ENCODE assay signal across 20 mouse cellular contexts in genomic region chr8:92132949-92133348, GRCm38 (mm10).
DNase-seq lines count a peak whose midpoint lies in the region; ATAC-seq lines count a peak whose summit lies in the region.
"Had no signal": no experiment of that assay in that cellular context is flagged by ENCODE, and none has a peak within 500 bp of the region (broad histone marks: within the 10 kb centered on the region; RNA-seq: fewer than 3 reads in every experiment).

No protein-coding gene starts in this region.

- no peaks in the 10 kb centered on the region for H3K9me3 ChIP-seq in heart, embryonic 11.5 days (replicated peaks; ENCODE audit: control insufficient read depth, low read length)
- H3K9me3 ChIP-seq in heart, embryonic 12.5 days (replicated peaks) = no peaks in the 10 kb centered on the region
- H3K9me3 ChIP-seq in hindbrain, embryonic 14.5 days (ENCODE audit: control insufficient read depth, low read length) = no peaks in the 10 kb centered on the region
- no peaks in the 10 kb centered on the region for H3K9me3 ChIP-seq in neural tube, embryonic 13.5 days
- H3K9me3 ChIP-seq: embryonic facial prominence, embryonic 12.5 days; intestine, embryonic 15.5 days had no signal

- 0 out of 2 replicates have a peak overlapping the region, but pooled peaks have one; percentile 34 for H3K9ac ChIP-seq in heart, embryonic 11.5 days (ENCODE audit: low read depth, low read length)
- no peak overlapping the region for H3K9ac ChIP-seq in heart, embryonic 12.5 days
- no peak overlapping the region for H3K9ac ChIP-seq in hindbrain, embryonic 14.5 days
- no peak overlapping the region for H3K9ac ChIP-seq in neural tube, embryonic 13.5 days
- H3K9ac ChIP-seq: embryonic facial prominence, embryonic 12.5 days; intestine, embryonic 15.5 days had no signal

- H3K36me3 ChIP-seq in heart, embryonic 11.5 days (ENCODE audit: control insufficient read depth, insufficient read depth, low read length) = no peaks in the 10 kb centered on the region
- H3K36me3 ChIP-seq in heart, embryonic 12.5 days = no peaks in the 10 kb centered on the region
- no peaks in the 10 kb centered on the region for H3K36me3 ChIP-seq in hindbrain, embryonic 14.5 days (replicated peaks; ENCODE audit: control insufficient read depth, insufficient read depth)
- no peaks in the 10 kb centered on the region for H3K36me3 ChIP-seq in neural tube, embryonic 13.5 days
- H3K36me3 ChIP-seq: embryonic facial prominence, embryonic 12.5 days; intestine, embryonic 15.5 days had no signal

- WGBS in heart, embryonic 11.5 days (ENCODE audit: insufficient replicate concordance) = 55% methylated on average over 4 of the region's 4 CpGs
- 51% methylated on average over 4 of the region's 4 CpGs for WGBS in heart, embryonic 12.5 days
- 13% methylated on average over 4 of the region's 4 CpGs for WGBS in hindbrain, embryonic 14.5 days
- 9% methylated on average over 4 of the region's 4 CpGs for whole genome bisulfite sequencing in neural tube, embryonic 13.5 days

- ATAC-seq in heart, embryonic 11.5 days (replicated peaks; ENCODE audit: insufficient number of reproducible peaks, low FRiP score, low TSS enrichment) = no peak
- ATAC-seq in heart, embryonic 12.5 days (ENCODE audit: insufficient number of reproducible peaks, low FRiP score) = no peak
- no peak for ATAC-seq in hindbrain, embryonic 14.5 days (ENCODE audit: low FRiP score)
- no peak for ATAC-seq in neural tube, embryonic 13.5 days (ENCODE audit: low read depth)
- ATAC-seq: activated CD4-positive, CD25-positive, alpha-beta regulatory T cell, adult 4 months; intestine, embryonic 15.5 days had no signal

- DNase-seq in R1 (ENCODE audit: low read depth, low spot score) = peak; percentile 82
- DNase-seq in hindbrain, embryonic 14.5 days (ENCODE audit: low spot score) = no peak
- no peak for DNase-seq in testis, postnatal 14 days (ENCODE audit: low spot score)
- DNase-seq in embryo, embryonic 10 days (ENCODE audit: low spot score) = no peak
- no peak for DNase-seq in lung, postnatal 10 days
- DNase-seq: adrenal gland, postnatal 36 days; cerebellum, postnatal 14 days; heart, adult 2 months; heart, postnatal 10 days; layer of hippocampus, adult 9-11 months; lung, adult 2 months; right cerebral cortex, postnatal 25 days had no signal

- H3K4me1 ChIP-seq in heart, embryonic 11.5 days (ENCODE audit: control insufficient read depth, insufficient read depth, low read length) = peaks cover 9% of the 10 kb centered on the region
- peaks cover 39% of the 10 kb centered on the region for H3K4me1 ChIP-seq in heart, embryonic 12.5 days (replicated peaks)
- peaks cover 13% of the 10 kb centered on the region; the same call in 1 of the 2 replicates for H3K4me1 ChIP-seq in hindbrain, embryonic 14.5 days (replicated peaks; ENCODE audit: control insufficient read depth, insufficient read depth, low read length)
- peaks cover 73% of the 10 kb centered on the region for H3K4me1 ChIP-seq in neural tube, embryonic 13.5 days (replicated peaks)

- no peaks in the 10 kb centered on the region for H3K27me3 ChIP-seq in heart, embryonic 11.5 days (ENCODE audit: control insufficient read depth, insufficient read depth, low read length)
- peaks cover 13% of the 10 kb centered on the region for H3K27me3 ChIP-seq in heart, embryonic 12.5 days (replicated peaks)
- peaks cover 20% of the 10 kb centered on the region; the same call in 1 of the 2 replicates for H3K27me3 ChIP-seq in hindbrain, embryonic 14.5 days (ENCODE audit: control insufficient read depth, insufficient read depth, low read length)
- H3K27me3 ChIP-seq in neural tube, embryonic 13.5 days = peaks cover 46% of the 10 kb centered on the region
- H3K27me3 ChIP-seq: embryonic facial prominence, embryonic 12.5 days had no signal

- H3K4me2 ChIP-seq in heart, embryonic 11.5 days = no peak overlapping the region
- no peak overlapping the region for H3K4me2 ChIP-seq in heart, embryonic 12.5 days
- no peak overlapping the region for H3K4me2 ChIP-seq in hindbrain, embryonic 14.5 days (replicated peaks)
- H3K4me2 ChIP-seq in neural tube, embryonic 13.5 days = no peak overlapping the region
- H3K4me2 ChIP-seq: embryonic facial prominence, embryonic 12.5 days; intestine, embryonic 15.5 days had no signal

- no peak overlapping the region for H3K4me3 ChIP-seq in heart, embryonic 11.5 days (ENCODE audit: low read depth, low read length)
- no peak overlapping the region for H3K4me3 ChIP-seq in heart, embryonic 12.5 days
- H3K4me3 ChIP-seq in hindbrain, embryonic 14.5 days (replicated peaks; ENCODE audit: low read length) = no peak overlapping the region
- H3K4me3 ChIP-seq in neural tube, embryonic 13.5 days = no peak overlapping the region
- H3K4me3 ChIP-seq: embryonic facial prominence, embryonic 12.5 days; heart, adult 2 months; intestine, embryonic 15.5 days had no signal

- no peak overlapping the region for H3K27ac ChIP-seq in heart, embryonic 11.5 days (ENCODE audit: low read depth, low read length)
- H3K27ac ChIP-seq in heart, embryonic 12.5 days (ENCODE audit: poor library complexity, severe bottlenecking) = no peak overlapping the region
- peak overlapping the region; percentile 9; the same call in 1 of the 2 replicates for H3K27ac ChIP-seq in hindbrain, embryonic 14.5 days
- peak overlapping the region; percentile 64 for H3K27ac ChIP-seq in neural tube, embryonic 13.5 days (replicated peaks)
- H3K27ac ChIP-seq: heart, adult 2 months; intestine, embryonic 15.5 days; kidney, postnatal 0 days; macrophage had no signal

Comparison
In these comparisons a context has a peak if more than half of its experiments do, and no peak if none do; other contexts are left out.
1. H3K27ac ChIP-seq: peak in hindbrain, embryonic 14.5 days (single experiment) and neural tube, embryonic 13.5 days (single experiment); none in heart, embryonic 11.5 days (single experiment) and heart, embryonic 12.5 days (single experiment).